Mouse (Mus musculus): ENCODE data around the gene C1qtnf2.

GRCm38 (mm10) chr11:43426414-43426884 lies 47.6 kb upstream of the C1qtnf2 start:
- no peak for TF ChIP-seq POLR2A (IDR thresholded peaks at IDR 0.05; ENCODE audit: insufficient read depth, low read length)
- TF ChIP-seq CTCF (IDR thresholded peaks at IDR 0.05; ENCODE audit: low read depth, low read length): no peak
- no peak for TF ChIP-seq EP300 (IDR thresholded peaks at IDR 0.05; ENCODE audit: insufficient read depth, low read depth, low read length)

Measured in ES-Bruce4 (cell line).